Mouse (Mus musculus) liver, adult 2 months (tissue): ENCODE results near the gene Tmbim6.

Experiments
- CTCF ChIP-seq: fragments of 200-500 bp; IDR thresholded peaks from 2 replicates; pipeline ENCODE4 v1.5.1; 2011; ENCODE audit warnings: low read depth, low read length, control low read depth
- POLR2A ChIP-seq: fragments of 200-500 bp; IDR thresholded peaks from 2 replicates; pipeline ENCODE4 v1.6.1; 2011; ENCODE audit warnings: low read length, control low read depth; ENCODE audit not compliant: insufficient read depth; ENCODE audit errors: extremely low read depth

DNA sequence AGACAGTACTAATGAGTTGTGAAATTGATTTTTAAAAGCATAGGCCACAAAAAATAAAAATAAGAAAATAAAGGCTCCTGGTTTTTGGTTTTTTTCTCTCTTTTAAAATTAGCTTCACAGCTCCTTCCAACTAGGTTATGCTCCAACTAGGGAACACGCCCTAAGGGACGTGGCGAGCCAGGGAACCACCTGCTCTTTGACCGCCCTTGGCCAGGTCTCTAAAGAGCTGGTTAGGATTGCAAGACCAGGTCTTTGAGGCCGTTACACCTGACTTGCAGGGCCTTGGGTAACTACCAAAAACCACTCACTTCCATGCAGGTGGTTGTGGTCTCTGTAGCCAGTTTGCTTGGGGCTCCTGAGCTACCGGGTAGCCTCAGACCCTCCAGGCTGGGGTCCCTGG, 707 bp upstream of the Tmbim6 start:
- TF ChIP-seq CTCF (no peak), POLR2A (no peak)
